Mouse (Mus musculus): ENCODE measurements at regions not wholly inside any gene's neighbourhood (a gene's known extent, or its start where the extent isn't known, plus 50 kb on each side); places are given as distances from the start of the nearest gene placed in this dataset.

DNA sequence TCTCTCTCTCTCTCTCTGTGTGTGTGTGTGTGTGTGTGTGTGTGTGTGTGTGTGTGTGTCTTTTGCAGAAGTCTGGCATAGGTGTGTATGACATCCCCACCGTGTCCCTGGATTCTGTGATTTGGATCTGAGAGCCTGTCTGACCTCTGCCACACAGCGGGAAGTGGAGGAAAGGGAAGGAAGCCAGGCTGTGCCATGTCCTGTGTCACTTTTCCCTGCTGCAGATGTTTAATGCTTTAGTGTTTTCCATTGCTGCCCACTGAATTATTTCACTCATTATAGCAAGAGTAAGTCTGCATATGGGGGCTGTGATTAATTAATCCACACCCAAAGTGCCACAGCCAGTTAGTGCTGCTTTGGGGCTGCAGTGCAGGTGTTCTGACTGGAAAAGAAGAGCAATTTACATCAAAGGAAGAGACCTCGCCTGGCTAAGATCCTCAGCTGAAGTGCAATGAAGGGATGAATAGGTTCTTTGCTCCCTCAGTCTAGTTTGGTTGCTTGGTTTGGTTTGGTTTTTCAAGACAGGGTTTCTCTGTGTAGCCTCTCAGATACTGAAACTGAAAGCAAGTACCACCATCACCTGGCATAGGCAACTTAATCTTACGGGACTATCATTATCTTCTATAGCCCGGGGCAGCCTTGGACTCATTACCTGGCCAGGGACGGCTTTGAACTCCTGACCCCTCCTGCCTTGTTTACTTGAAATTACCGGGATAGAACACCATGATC lies 51.2 kb upstream of the Kdm7a start:
- TF ChIP-seq ZNF384 (IDR thresholded peaks at IDR 0.05; ENCODE audit: low read depth, low read length), result no peak
- no peak for TF ChIP-seq CHD2 (IDR thresholded peaks at IDR 0.05; ENCODE audit: low read depth, low read length)
- TF ChIP-seq HCFC1 (IDR thresholded peaks at IDR 0.05; ENCODE audit: borderline replicate concordance, insufficient read depth, low read length), result no peak
- no peak for TF ChIP-seq MAFK (IDR thresholded peaks at IDR 0.05; ENCODE audit: insufficient read depth, low read depth, low read length)
- no peak for TF ChIP-seq ZC3H11A (IDR thresholded peaks at IDR 0.05; ENCODE audit: borderline replicate concordance, low read depth, low read length)

Data from ES-E14 (cell line).